Mouse (Mus musculus) megakaryocyte-erythroid progenitor cell, adult 5-6 weeks (primary cell): ENCODE measurements around the gene Cox7b. TPM values are rescaled to one million over a fixed set of nuclear protein-coding genes. Genes with fewer than 3 reads are reported as not detected.

ENCODE experiments used
- ATAC-seq: replicated peaks from 2 replicates; pipeline ENCODE4 v1.8.0; 2016; ENCODE audit warnings: mild to moderate bottlenecking, inconsistent platforms; ENCODE audit not compliant: severe bottlenecking, poor library complexity, low FRiP score, low TSS enrichment
- total RNA-seq, 2 experiments: library from RNA; stranded (forward) in 1 of 2; stranded (reverse) in 1 of 2; fragments of 200-1000, 215-1000 nt in 1 of 2; fragments of >200 nt in 1 of 2; fragmentation: Nextera tagmentation in 1 of 2; gene quantifications; 2 replicates each; pipeline ENCODE4 v1.2.3; 2014 to 2017

The Cox7b gene
- total RNA-seq, 2 experiments from 2014 or later = 431 to 539 TPM

- ATAC-seq = no peak
Measured at GRCm38 (mm10) chrX:106048191-106048590, 32.7 kb downstream of the Cox7b start.

Other genes with a start within 250 kb of the Cox7b start
- 168 and 243 TPM in 2 replicates for gene Atrx, start 86.3 kb upstream of the Cox7b start, total RNA-seq (2014; fragmentation: Nextera tagmentation)
- 253 and 330 TPM in 2 replicates for gene Atrx, start 86.3 kb upstream of the Cox7b start, total RNA-seq (2017)
- gene Magt1, start 3.8 kb upstream of the Cox7b start, total RNA-seq (2014; fragmentation: Nextera tagmentation) = 31.2 and 35.0 TPM in 2 replicates
- 56.0 and 58.2 TPM in 2 replicates for gene Magt1, start 3.8 kb upstream of the Cox7b start, total RNA-seq (2017)
- 3.3 and 4.8 TPM in 2 replicates for gene Atp7a, start 11.6 kb downstream of the Cox7b start, total RNA-seq (2014; fragmentation: Nextera tagmentation)
- 3.1 and 3.3 TPM in 2 replicates for gene Atp7a, start 11.6 kb downstream of the Cox7b start, total RNA-seq (2017)
- gene Tlr13, start 127.5 kb downstream of the Cox7b start, total RNA-seq (2014; fragmentation: Nextera tagmentation) = not detected in 2 replicates
- gene Tlr13, start 127.5 kb downstream of the Cox7b start, total RNA-seq (2017) = 0.50 and 0.99 TPM in 2 replicates
- gene Pgk1, start 171.4 kb downstream of the Cox7b start, total RNA-seq (2014; fragmentation: Nextera tagmentation) = 145 and 149 TPM in 2 replicates
- gene Pgk1, start 171.4 kb downstream of the Cox7b start, total RNA-seq (2017) = 164 and 169 TPM in 2 replicates
- gene Taf9b, start 205.5 kb downstream of the Cox7b start, total RNA-seq (2014; fragmentation: Nextera tagmentation) = 13.4 and 13.8 TPM in 2 replicates
- gene Taf9b, start 205.5 kb downstream of the Cox7b start, total RNA-seq (2017) = 9.7 and 13.6 TPM in 2 replicates
- gene Fnd3c2, start 239.7 kb downstream of the Cox7b start, total RNA-seq (2014; fragmentation: Nextera tagmentation) = not detected in 2 replicates
- not detected in 2 replicates for gene Fnd3c2, start 239.7 kb downstream of the Cox7b start, total RNA-seq (2017)